Mouse (Mus musculus): ENCODE data around the gene Lman2.

DNA sequence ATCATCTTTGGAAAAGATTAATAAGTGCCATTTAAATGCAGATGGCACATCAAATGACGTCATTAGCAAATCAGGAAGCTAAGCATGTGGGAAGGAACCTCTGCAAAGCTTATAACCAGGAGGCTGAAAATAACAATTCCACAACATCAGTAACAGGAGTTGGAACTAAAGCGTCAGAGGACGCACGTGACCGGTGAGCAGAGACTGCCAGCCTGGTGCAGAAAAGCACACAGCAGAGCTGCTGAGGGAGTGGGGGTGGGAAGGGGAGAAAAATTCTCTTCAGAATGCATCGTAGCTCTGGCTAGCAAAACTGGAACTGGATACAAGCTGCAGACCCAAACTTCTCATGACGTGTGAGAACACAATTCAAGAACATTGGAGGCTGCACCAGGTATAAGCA lies 18.3 kb downstream of the Lman2 start:
- no peak for TF ChIP-seq POLR2A (IDR thresholded peaks at IDR 0.05; ENCODE audit: low read depth, low read length)
- TF ChIP-seq CTCF (IDR thresholded peaks at IDR 0.05; ENCODE audit: borderline replicate concordance, insufficient read depth, low read length): no peak

Data from embryonic fibroblast, embryonic 13.5 days (primary cell).